Mouse (Mus musculus): Measurements from ENCODE around the gene Srebf2.

GRCm38 (mm10) chr15:82207105-82207459 is 60.1 kb downstream of the Srebf2 start:
- TF ChIP-seq MAX (IDR thresholded peaks at IDR 0.05) (no peak), CTCF (IDR thresholded peaks at IDR 0.05; ENCODE audit: control insufficient read depth, insufficient read depth, insufficient read length) (no peak), USF1 (IDR thresholded peaks at IDR 0.05; ENCODE audit: low read depth) (no peak)

All from C2C12 (cell line).